Mouse (Mus musculus): ENCODE results near the gene Mettl13. TPM values are rescaled to one million over a fixed set of nuclear protein-coding genes. Genes with fewer than 3 reads are reported as not detected.

Gene Mettl13
- 18.0 TPM for polyA plus RNA-seq (2017; shearing (Covaris generic))

DNA sequence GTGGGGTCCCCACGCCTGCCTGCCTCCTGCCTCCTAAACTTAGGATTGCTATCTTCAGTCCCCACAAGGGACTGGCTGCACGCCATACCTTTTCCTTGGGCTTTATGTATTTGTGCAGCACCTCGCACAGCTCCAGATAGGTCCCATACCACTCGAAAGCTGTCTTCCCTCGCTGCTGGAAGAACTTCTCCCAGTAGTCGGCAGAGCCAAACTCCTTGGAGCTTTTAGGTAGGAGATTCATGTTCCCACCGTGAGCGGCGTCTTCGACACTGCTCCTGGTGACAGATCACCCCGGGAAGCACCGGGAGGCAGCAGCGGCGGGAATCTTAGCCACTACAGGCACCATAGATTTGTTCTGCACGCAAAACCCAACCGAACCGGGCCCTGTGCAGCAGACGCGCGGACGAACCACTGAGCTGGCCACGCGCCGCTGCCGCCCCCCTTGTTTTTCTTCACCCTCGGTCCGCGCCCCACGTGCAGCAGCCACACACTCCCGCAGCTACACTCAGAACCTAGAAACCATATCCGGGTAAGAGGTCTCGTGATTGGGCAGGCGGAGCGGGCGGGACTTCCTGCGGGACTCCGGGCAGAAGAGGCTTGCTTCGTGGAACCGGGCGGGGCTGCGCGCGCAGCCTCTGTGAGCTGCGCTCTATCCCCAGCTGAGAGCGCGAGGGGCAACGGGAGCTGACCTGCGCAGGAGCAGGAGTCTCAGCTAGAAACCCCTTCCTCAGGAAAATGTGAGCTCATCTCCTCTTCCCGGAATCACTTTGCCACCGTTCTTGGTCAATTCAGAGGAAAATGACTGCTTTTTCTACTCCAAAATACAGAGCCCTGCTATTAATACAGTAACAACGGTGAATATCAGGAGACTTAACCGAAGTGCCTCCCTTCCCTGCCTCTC is at the start of gene Mettl13:
TSS of gene Mettl13 (minus strand) at position 536 of the 901 bp plus-strand sequence.

DNA sequence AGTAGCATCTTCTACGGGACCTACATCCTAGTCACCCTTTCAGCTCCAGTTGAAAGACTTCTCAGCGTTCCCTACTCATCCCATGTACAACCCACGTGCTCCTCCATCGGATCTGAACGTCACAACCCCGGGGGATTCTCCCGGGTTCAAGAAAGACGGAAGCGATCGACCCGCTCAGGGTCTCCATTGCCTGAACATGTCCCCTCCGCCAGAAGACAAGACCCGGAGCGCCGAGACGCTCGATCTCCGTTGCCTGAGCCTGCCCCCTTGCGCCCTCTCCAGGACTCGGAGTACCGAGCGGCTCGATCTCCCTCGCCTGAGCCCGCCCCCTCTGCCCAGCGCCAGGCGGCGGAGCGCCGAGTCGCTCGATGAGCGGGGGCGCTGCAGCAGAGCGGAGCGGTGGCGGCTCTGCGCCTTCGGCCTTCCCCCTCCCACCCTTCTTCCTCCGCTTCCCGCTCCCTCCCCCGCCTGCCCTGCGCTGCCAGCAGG is 22.0 kb upstream of the Mettl13 start, which contains the start of gene Vamp4:
TSS of gene Vamp4 (plus strand) at position 256 of the 489 bp plus-strand sequence.

Other genes starting within 250 kb of the Mettl13 start
- 0.22 TPM for gene Dnm3, start 70.5 kb downstream of the Mettl13 start, polyA plus RNA-seq (2017; shearing (Covaris generic))
- gene Vamp4, start 22.0 kb upstream of the Mettl13 start, polyA plus RNA-seq (2017; shearing (Covaris generic)), result 125 TPM
- gene Myoc, start 90.6 kb upstream of the Mettl13 start, polyA plus RNA-seq (2017; shearing (Covaris generic)), result not detected
- gene Myocos, start 109.7 kb upstream of the Mettl13 start, polyA plus RNA-seq (2017; shearing (Covaris generic)), result not detected
- 282 TPM for gene Prrc2c, start 192.0 kb upstream of the Mettl13 start, polyA plus RNA-seq (2017; shearing (Covaris generic))